Mouse (Mus musculus) E14TG2a.4 (cell line): ENCODE data around the gene Lamtor2.
A peak's percentile ranks its signal among the peaks of the same experiment; 100 is the strongest.

Source experiments
- H3K27me3 ChIP-seq: 2 replicates; pipeline ENCODE4 v1.6.1; 2014; ENCODE audit warnings: low read length, control low read depth; ENCODE audit not compliant: insufficient read depth
- H3K36me3 ChIP-seq: 2 replicates; pipeline ENCODE4 v1.6.1; 2014; ENCODE audit warnings: low read length, control low read depth; ENCODE audit not compliant: insufficient read depth
- H3K4me1 ChIP-seq: replicated peaks from 2 replicates; pipeline ENCODE4 v1.6.1; 2014; ENCODE audit warnings: low read depth, low read length, control low read depth
- H3K4me3 ChIP-seq: replicated peaks from 2 replicates; pipeline ENCODE4 v1.5.1; 2014; ENCODE audit warnings: mild to moderate bottlenecking, low read length
- H3K9me3 ChIP-seq: 2 replicates; pipeline ENCODE4 v1.6.1; 2014; ENCODE audit warnings: low read length, control low read depth
- CTCF ChIP-seq: conservative IDR thresholded peaks from 2 replicates; pipeline ENCODE4 v1.5.1; 2014; ENCODE audit warnings: low read length
- NANOG ChIP-seq: IDR thresholded peaks from 2 replicates; pipeline ENCODE4 v1.6.1; 2014; ENCODE audit warnings: borderline replicate concordance, low read length, mixed read lengths
- POU5F1 ChIP-seq: IDR thresholded peaks from 2 replicates; pipeline ENCODE4 v1.6.1; 2014; ENCODE audit warnings: low read length, borderline replicate concordance

The Lamtor2 gene

DNA sequence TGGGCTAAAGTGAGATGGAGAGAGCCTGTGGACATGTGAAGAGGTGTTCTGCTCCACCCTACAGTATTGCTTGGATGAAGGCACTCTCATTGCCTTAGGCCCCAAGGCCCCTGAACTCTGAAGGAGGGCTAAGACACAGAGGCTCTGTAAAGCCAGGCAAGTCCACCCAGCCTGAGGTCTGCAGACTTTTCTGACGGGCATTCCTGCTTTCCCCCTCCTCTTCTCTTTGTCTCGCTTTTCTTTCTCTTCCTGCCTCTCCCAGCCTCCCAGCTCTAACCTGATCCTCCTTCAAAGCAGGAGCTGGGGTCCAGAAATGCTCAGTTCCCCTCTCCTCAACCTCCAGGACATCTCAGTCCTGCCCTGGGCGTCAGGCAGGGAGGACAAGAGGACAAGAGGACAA, 17.9 kb downstream of the Lamtor2 start:
- peaks cover 76% of the 10 kb centered on the region for H3K4me1 ChIP-seq

DNA sequence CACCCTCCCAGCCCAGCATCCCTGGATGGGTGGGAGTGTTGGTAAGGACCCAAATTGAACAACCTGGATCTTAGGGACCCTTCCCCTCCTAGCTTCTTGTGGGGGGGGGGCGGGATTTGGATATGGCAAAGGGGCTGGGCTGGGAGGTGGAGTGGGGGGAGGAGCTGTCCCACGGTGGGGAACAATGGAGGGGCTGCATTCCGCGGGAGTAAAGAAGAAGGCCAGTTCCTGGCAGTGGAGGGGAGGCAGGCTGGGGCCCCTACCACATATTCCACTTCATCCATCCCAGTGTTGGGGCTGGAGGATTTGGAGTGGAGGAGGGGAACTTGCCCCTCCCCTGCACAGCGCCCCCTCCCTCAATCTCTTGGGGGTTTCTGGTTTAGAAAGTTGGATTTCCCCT, 19.2 kb downstream of the Lamtor2 start:
- Histone ChIP-seq H3K27me3 (no peaks in the 10 kb centered on the region), H3K36me3 (peaks cover 57% of the 10 kb centered on the region), H3K9me3 (no peaks in the 10 kb centered on the region), H3K4me3 (peak overlapping the region; percentile 92), H3K4me1 (peaks cover 77% of the 10 kb centered on the region)
- TF ChIP-seq POU5F1: no peak
- TF ChIP-seq CTCF: no peak
- no peak for TF ChIP-seq NANOG

More for the DNA sequence above, 17.9 kb downstream of the Lamtor2 start:
- Histone ChIP-seq H3K4me3 (peak overlapping the region; percentile 92), H3K27me3 (no peaks in the 10 kb centered on the region), H3K36me3 (peaks cover 49% of the 10 kb centered on the region), H3K9me3 (no peaks in the 10 kb centered on the region)
- TF ChIP-seq NANOG (no peak), CTCF (no peak), POU5F1 (no peak)

DNA sequence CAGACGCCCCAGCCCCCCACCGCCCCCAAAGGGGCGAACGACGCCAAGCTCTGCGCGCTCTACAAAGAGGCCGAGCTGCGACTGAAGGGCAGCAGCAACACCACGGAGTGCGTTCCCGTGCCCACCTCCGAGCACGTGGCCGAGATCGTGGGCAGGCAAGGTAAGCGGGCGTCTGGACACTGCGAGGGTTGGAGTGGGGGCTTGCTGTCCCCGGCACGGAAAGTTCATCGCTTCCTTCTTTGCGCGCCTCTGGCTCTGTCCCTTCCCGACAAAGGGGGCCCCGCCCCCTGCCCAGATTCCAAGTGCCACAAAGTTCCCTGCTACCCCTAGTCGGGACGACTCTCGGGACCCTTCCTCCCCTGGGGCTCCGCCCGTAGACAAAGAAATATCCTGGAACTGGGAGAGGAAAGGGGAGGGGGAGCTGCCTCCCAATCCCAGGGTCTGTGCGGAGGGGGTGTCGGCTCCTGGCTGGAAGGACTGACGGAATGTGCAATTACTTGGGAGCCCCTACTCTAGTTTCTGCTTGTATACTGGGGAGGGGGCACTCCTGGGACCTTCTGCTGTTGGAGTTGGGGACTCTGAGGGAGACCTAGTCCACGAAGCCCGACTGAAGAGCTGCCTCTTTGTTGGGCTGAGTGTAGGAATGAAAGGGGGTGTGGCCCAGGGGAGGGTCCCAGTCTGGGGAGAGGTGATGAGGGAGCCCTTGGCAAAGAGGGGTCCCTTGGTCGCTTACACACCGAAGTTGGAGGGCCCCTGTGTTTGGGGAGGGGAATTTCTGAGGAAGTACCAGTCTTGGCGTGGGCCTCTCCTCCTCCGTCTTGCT, 20.0 kb downstream of the Lamtor2 start:
- peak overlapping the region; percentile 92 for H3K4me3 ChIP-seq
- H3K36me3 ChIP-seq: peaks cover 57% of the 10 kb centered on the region
- H3K9me3 ChIP-seq: no peaks in the 10 kb centered on the region
- TF ChIP-seq NANOG (no peak), POU5F1 (no peak), CTCF (no peak)
- no peaks in the 10 kb centered on the region for H3K27me3 ChIP-seq
- peaks cover 76% of the 10 kb centered on the region for H3K4me1 ChIP-seq

DNA sequence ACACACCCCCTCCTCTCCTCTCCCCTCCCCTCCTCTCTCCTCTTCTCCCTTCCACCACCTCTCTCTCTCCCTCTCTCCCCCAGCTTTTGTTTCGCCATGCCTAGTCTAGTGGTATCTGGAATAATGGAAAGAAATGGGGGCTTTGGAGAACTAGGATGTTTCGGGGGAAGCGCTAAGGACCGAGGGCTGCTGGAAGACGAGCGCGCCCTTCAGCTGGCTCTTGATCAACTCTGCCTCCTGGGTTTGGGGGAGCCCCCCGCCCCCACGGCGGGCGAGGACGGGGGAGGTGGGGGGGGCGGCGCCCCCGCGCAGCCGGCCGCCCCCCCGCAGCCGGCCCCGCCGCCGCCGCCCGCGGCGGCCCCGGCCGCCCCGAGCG, 20.6 kb downstream of the Lamtor2 start, which contains the start of gene Mex3a:
Gene Mex3a (plus strand): TSS at position 97 of the 376 bp plus-strand sequence.
- H3K4me1 ChIP-seq: peaks cover 76% of the 10 kb centered on the region

DNA sequence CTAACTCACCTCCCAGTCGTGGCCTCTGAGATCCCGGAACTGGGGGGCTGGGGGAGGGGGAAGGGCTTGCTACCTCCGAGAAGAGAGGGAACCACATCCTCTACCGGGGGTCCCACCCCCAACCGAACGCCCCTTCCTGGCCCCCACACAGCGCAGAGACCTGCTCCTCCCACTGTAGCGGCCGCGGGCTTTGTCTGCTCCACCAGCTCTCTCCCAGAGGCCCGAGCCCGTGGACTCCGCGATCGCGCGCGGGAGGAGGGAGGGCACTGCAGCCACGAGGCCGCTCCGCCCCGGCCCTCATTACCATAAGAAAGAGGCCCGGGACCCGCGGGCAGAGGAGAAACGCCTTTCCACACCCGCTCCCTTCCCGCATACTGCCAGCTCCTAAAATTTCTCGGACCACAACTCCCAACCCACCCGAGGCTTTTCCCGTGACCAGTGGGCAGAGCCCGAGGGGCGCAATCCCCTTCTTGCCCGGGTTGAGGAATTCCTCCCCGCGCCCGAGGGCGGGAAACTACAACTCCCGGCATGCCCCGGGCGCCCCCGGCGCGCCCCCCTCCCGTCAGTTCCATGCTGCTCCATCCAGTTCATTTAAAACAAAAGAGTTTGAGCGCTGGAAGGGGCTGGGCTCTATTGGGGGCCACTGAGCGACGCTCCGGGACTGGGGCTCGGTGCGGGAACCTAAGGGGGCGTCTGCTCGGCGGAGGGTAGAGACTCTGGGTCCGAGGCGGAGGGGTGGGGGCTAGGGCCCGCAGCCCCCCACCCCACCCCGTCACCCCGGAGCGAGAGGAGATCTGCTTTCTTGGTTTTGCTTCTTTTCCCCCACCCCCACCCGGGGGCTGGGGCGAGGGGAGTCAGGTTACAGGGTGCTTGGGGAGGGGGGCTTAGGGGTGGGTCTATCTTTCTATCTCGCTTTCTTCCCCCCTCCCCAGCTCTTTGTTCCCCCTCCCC, 21.3 kb downstream of the Lamtor2 start:
- no peaks in the 10 kb centered on the region for H3K9me3 ChIP-seq
- H3K4me1 ChIP-seq: peaks cover 76% of the 10 kb centered on the region
- TF ChIP-seq POU5F1: no peak; the same call in 1 of the 2 replicates
- TF ChIP-seq NANOG: no peak; the same call in 1 of the 2 replicates
- no peak for TF ChIP-seq CTCF
- H3K4me3 ChIP-seq: peak overlapping the region; percentile 92
- peaks cover 57% of the 10 kb centered on the region for H3K36me3 ChIP-seq
- no peaks in the 10 kb centered on the region for H3K27me3 ChIP-seq

More for the DNA sequence above, 20.6 kb downstream of the Lamtor2 start, which contains the start of gene Mex3a:
- no peaks in the 10 kb centered on the region for H3K27me3 ChIP-seq
- H3K4me3 ChIP-seq: peak within 1 kb of the TSS; percentile 92
- H3K36me3 ChIP-seq: peaks cover 57% of the 10 kb centered on the region
- H3K9me3 ChIP-seq: no peaks in the 10 kb centered on the region
- TF ChIP-seq CTCF (no peak), NANOG (no peak), POU5F1 (no peak)

DNA sequence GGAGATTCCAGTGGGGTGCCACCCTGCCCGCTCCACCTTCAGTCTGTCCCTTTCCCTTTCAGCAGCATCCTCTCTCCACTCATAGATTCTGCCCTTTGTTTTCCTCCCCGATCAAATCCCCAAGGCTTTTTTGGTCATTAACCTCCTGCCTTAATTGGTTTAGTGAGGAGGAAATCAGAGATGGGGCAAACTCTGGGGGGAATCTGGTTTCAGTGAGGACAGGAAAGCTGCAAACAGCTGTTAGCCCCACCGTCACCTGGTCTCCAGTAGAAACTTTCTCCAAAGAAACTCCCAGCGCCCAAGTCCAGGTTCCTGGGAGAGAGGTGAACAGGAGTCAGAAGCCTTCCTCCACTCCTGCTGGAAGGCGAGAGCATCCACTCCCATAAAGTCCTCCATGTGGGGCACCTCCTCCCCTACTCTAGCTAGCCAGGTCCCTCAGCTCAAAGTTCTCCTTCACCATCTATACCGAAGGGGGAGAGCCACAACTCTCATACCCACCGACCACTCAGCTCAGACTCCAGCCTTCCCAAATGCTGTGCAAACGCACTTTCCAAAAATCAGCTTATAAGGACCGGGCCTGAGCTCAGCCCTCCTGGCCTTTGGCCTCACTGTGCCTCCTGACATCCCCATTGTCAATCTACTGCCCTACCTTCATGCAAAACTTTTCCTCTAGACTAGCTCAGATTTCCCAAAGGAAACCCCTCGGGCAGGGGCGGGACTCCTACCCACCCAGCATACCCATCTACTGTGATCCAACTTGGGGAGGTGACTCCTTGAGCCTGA, 22.6 kb downstream of the Lamtor2 start:
- Histone ChIP-seq H3K27me3 (no peaks in the 10 kb centered on the region), H3K4me3 (peak overlapping the region; percentile 92)
- TF ChIP-seq CTCF (no peak), POU5F1 (no peak)

DNA sequence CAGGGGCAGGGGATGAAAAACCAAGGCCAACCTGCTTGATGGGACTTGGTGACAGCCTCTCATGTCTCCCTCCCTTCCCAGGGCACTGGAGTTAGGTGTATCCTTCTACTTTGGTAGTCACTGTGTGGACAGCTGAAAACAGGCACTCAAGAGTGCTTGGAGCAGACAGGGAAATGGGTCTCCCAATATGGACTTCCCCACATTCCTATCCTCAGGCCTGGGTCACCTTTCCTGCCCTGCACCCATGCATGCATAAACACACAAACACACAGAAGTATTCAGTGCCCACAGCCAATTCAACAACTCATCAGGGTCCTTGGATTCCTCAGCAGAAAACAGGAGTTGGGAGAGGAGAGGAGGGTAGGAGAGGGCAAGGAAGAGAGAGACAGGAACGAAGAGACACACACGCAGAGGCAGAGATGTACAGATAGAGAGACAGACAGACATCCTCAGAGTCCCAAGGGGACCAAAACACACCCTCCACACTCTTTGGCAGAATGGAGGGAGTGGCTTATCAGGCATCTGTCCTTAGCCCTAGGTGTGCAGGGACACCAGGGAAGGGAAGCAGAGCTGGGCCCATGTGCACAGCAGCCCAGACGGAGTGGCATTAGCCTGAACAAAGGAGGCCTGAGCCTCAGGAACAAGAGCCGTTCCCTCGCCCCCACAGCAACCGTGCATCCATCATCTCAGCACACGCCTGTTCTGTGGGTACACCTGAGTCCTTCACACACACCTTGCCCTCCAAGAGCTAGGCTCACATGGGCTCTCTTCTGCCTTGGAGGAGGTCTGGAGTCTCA, 23.5 kb downstream of the Lamtor2 start:
- TF ChIP-seq CTCF: no peak
- TF ChIP-seq POU5F1: no peak
- TF ChIP-seq NANOG: no peak
- H3K4me3 ChIP-seq: peak overlapping the region; percentile 92
- H3K36me3 ChIP-seq: peaks cover 54% of the 10 kb centered on the region
- no peaks in the 10 kb centered on the region for H3K9me3 ChIP-seq
- peaks cover 74% of the 10 kb centered on the region for H3K4me1 ChIP-seq
- H3K27me3 ChIP-seq: no peaks in the 10 kb centered on the region

More for the DNA sequence above, 22.6 kb downstream of the Lamtor2 start:
- Histone ChIP-seq H3K4me1 (peaks cover 75% of the 10 kb centered on the region), H3K9me3 (no peaks in the 10 kb centered on the region), H3K36me3 (peaks cover 54% of the 10 kb centered on the region)
